Mouse (Mus musculus): Measurements from ENCODE around the gene Dram1. TPM values are rescaled to one million over a fixed set of nuclear protein-coding genes. Genes with fewer than 3 reads are reported as not detected.

The Dram1 gene
- total RNA-seq, 2 experiments from 2014 or later, result 3.0 to 4.2 TPM

- DNase-seq, result no peak
- intact Hi-C loops (cut with DNase I), result no loop called here
Observed at GRCm38 (mm10) chr10:88352549-88352948, 26.3 kb downstream of the Dram1 start.

- intact Hi-C loops (cut with DNase I), result no loop called here
- DNase-seq, result no peak
Observed at GRCm38 (mm10) chr10:88351411-88352103, 27.3 kb downstream of the Dram1 start.

- intact Hi-C loops (cut with DNase I), result no loop called here
- no peak for DNase-seq
Observed at GRCm38 (mm10) chr10:88350687-88351086, 28.2 kb downstream of the Dram1 start.

GRCm38 (mm10) chr10:88349800-88350199, 29.1 kb downstream of the Dram1 start:
- intact Hi-C loops (cut with DNase I), result no loop called here
- no peak for DNase-seq

GRCm38 (mm10) chr10:88346454-88347245, 32.2 kb downstream of the Dram1 start:
- intact Hi-C loops (cut with DNase I), result no loop called here
- no peak for DNase-seq

- DNase-seq, result no peak
- intact Hi-C loops (cut with DNase I), result no loop called here
Observed at GRCm38 (mm10) chr10:88345899-88346401, 32.9 kb downstream of the Dram1 start.

- DNase-seq, result no peak
- intact Hi-C loops (cut with DNase I), result no loop called here
Observed at GRCm38 (mm10) chr10:88341368-88341767, 37.5 kb downstream of the Dram1 start.

GRCm38 (mm10) chr10:88340660-88341059, 38.2 kb downstream of the Dram1 start:
- DNase-seq, result no peak
- intact Hi-C loops (cut with DNase I), result no loop called here

- peak in 1 of 2 experiments; percentile 9 for DNase-seq
- intact Hi-C loops (cut with DNase I), result no loop called here
Observed at GRCm38 (mm10) chr10:88330695-88331094, 48.2 kb downstream of the Dram1 start.

GRCm38 (mm10) chr10:88328056-88328450, 50.8 kb downstream of the Dram1 start:
- DNase-seq, result no peak
- intact Hi-C loops (cut with DNase I), result no loop called here

GRCm38 (mm10) chr10:88327160-88328055, 51.5 kb downstream of the Dram1 start:
- intact Hi-C loops (cut with DNase I), result loop anchor here (1.0 to 2.0 kb wide), 5 partner anchors 475 to 1303 kb away; no protein-coding TSS in a partner anchor
- DNase-seq, result peak; percentile 83 to 91

GRCm38 (mm10) chr10:88321739-88322138, 57.1 kb downstream of the Dram1 start:
- DNase-seq, result no peak
- intact Hi-C loops (cut with DNase I), result no loop called here

- peak in 1 of 2 experiments; percentile 19 for DNase-seq
- intact Hi-C loops (cut with DNase I), result no loop called here
Observed at GRCm38 (mm10) chr10:88320714-88321416, 58.0 kb downstream of the Dram1 start.

- intact Hi-C loops (cut with DNase I), result no loop called here
- DNase-seq, result no peak
Observed at GRCm38 (mm10) chr10:88318179-88318578, 60.7 kb downstream of the Dram1 start.

- intact Hi-C loops (cut with DNase I), result no loop called here
- no peak for DNase-seq
Observed at GRCm38 (mm10) chr10:88317151-88317550, 61.7 kb downstream of the Dram1 start.

- no peak for DNase-seq
- intact Hi-C loops (cut with DNase I), result no loop called here
Observed at GRCm38 (mm10) chr10:88314841-88315240, 64.0 kb downstream of the Dram1 start.

- no peak for DNase-seq
- intact Hi-C loops (cut with DNase I), result loop anchor here (10.0 kb wide), 1 partner anchor 335 kb away; no protein-coding TSS in a partner anchor
Observed at GRCm38 (mm10) chr10:88309851-88310250, 69.0 kb downstream of the Dram1 start.

GRCm38 (mm10) chr10:88306235-88306634, 72.6 kb downstream of the Dram1 start:
- intact Hi-C loops (cut with DNase I), result loop anchor here (10.0 kb wide), 1 partner anchor 331 kb away; no protein-coding TSS in a partner anchor
- DNase-seq, result no peak

- intact Hi-C loops (cut with DNase I), result loop anchor here (1.0 to 10.0 kb wide), 5 partner anchors 330 to 752 kb away; partner anchors contain the start of gene Igf1
- peak; percentile 72 to 86 for DNase-seq
Observed at GRCm38 (mm10) chr10:88304302-88304701, 74.6 kb downstream of the Dram1 start.

GRCm38 (mm10) chr10:88303079-88303478, 75.8 kb downstream of the Dram1 start:
- DNase-seq, result no peak
- intact Hi-C loops (cut with DNase I), result loop anchor here (5.0 to 10.0 kb wide), 4 partner anchors 328 to 751 kb away; partner anchors contain the start of gene Igf1
